Mouse (Mus musculus): ENCODE results near the gene Piga. TPM values are rescaled to one million over a fixed set of nuclear protein-coding genes. Genes with fewer than 3 reads are reported as not detected.

Piga gene
- total RNA-seq, 1 experiment from 2014 or later = 12.1 TPM

DNA sequence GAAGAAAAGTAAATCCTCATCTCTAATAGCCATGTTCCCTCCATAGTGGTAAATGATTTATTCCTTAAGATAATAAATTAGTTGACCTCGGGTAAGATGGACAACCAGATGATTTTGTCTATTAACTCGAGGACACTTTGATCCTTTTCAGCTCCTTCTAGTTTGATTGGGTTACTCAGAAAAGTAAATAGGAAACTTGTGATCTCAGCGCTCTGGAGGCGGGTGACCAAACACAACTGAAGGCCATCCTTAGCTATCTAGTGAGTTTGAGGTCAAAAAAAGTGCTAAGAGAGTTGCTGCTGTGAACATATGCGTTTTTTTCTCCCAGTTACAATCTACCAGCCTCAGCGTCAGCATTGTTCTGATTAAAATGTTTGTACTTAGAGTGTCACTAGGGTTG is 11.0 kb downstream of the Piga start:
- no peak for ATAC-seq (ENCODE audit: extremely low read depth, insufficient number of reproducible peaks, low FRiP score, poor library complexity, severe bottlenecking)

- no peak for ATAC-seq (ENCODE audit: extremely low read depth, insufficient number of reproducible peaks, low FRiP score, poor library complexity, severe bottlenecking)
Measured at GRCm38 (mm10) chrX:164431133-164431532, 11.5 kb downstream of the Piga start.

- ATAC-seq (ENCODE audit: extremely low read depth, insufficient number of reproducible peaks, low FRiP score, poor library complexity, severe bottlenecking) = no peak
Measured at GRCm38 (mm10) chrX:164431541-164431940, 12.0 kb downstream of the Piga start.

DNA sequence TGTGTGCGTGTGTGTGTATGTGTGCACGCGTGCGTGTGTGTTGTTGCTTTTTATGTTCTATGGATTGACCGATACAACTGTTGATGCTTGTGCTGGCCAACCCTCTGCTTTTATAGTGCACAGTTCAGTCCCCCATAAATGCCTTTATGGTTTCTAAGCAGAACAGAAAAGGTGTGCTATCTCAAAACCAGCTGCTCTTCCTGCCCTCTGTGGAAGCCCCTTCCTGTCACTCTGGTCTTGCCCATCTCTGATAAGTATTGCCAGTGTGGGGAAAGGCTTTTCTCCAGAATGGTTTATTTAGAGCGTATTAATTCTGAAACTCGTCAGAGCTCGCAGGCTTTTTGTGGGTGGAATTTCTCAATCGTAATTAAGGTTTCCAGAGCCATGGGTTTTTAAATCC is 13.1 kb downstream of the Piga start:
- no peak for ATAC-seq (ENCODE audit: extremely low read depth, insufficient number of reproducible peaks, low FRiP score, poor library complexity, severe bottlenecking)

- no peak for ATAC-seq (ENCODE audit: extremely low read depth, insufficient number of reproducible peaks, low FRiP score, poor library complexity, severe bottlenecking)
Measured at GRCm38 (mm10) chrX:164436709-164437108, 17.1 kb downstream of the Piga start, which contains the start of gene Asb11. Gene Asb11 (plus strand): TSS chrX:164436994.

- no peak for ATAC-seq (ENCODE audit: extremely low read depth, insufficient number of reproducible peaks, low FRiP score, poor library complexity, severe bottlenecking)
Measured at GRCm38 (mm10) chrX:164439462-164439861, 19.9 kb downstream of the Piga start.

DNA sequence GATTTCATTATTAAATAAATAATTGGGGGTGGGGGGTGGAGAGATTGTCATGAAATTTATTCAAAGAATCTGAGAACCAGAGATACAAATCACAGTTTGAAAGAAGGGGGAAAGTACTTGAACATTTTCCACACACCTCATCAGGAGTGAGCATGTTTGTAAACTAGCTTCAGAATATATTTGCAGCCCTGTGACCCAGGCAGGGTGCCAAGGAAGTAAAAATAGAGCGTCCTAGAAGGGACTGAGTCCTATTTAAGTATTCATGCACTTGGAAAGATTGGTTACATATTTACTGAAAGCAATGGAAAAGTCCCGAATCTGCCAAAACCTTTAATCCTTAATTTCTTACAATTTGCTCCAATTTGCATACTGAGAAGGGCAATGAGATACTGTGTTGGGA is 20.6 kb downstream of the Piga start:
- ATAC-seq (ENCODE audit: extremely low read depth, insufficient number of reproducible peaks, low FRiP score, poor library complexity, severe bottlenecking) = no peak

DNA sequence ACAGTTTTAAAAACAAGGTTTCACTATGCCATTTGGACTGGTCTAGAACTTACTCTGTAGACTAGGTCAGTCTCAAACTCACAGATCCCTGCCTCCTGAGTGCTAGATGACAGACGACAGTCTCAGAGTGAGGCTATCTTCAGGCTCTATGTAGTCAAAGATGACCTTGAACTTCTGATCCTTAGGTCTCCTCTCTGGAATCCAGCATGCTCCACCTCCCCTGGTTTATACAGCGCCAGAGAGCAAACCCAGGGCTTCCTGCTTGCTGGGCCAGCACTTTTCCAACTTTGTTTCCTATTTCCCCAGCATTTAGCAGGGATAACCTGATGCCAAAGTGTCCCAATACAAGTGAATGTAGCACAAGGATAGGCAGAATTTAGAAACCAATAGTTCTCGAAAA is 21.1 kb downstream of the Piga start:
- ATAC-seq (ENCODE audit: extremely low read depth, insufficient number of reproducible peaks, low FRiP score, poor library complexity, severe bottlenecking) = no peak

GRCm38 (mm10) chrX:164441306-164441705 is 21.7 kb downstream of the Piga start:
- ATAC-seq (ENCODE audit: extremely low read depth, insufficient number of reproducible peaks, low FRiP score, poor library complexity, severe bottlenecking) = no peak

DNA sequence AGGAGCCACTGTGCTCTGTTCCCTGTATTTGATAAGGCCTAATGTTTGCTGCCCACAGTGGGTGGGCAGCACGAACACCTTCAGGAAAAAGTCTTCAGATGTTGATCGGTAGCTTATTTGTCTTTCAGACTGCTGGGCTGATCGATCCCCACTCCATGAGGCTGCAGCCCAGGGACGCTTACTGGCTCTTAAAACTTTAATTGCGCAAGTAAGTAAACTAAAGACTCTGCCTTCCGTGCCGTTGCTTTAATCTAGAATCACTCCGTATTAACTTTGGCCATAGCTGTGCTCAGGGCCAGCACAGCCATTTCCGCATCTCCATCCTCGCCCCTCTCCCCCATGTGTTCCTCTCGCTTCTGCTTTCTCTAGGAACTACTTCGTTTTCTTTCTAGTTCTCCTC is 26.0 kb downstream of the Piga start:
- ATAC-seq (ENCODE audit: extremely low read depth, insufficient number of reproducible peaks, low FRiP score, poor library complexity, severe bottlenecking) = no peak

GRCm38 (mm10) chrX:164446106-164446551 is 26.5 kb downstream of the Piga start:
- no peak for ATAC-seq (ENCODE audit: extremely low read depth, insufficient number of reproducible peaks, low FRiP score, poor library complexity, severe bottlenecking)

GRCm38 (mm10) chrX:164446835-164447681 is 27.5 kb downstream of the Piga start:
- no peak for ATAC-seq (ENCODE audit: extremely low read depth, insufficient number of reproducible peaks, low FRiP score, poor library complexity, severe bottlenecking)

GRCm38 (mm10) chrX:164447682-164448071 is 28.1 kb downstream of the Piga start:
- no peak for ATAC-seq (ENCODE audit: extremely low read depth, insufficient number of reproducible peaks, low FRiP score, poor library complexity, severe bottlenecking)

DNA sequence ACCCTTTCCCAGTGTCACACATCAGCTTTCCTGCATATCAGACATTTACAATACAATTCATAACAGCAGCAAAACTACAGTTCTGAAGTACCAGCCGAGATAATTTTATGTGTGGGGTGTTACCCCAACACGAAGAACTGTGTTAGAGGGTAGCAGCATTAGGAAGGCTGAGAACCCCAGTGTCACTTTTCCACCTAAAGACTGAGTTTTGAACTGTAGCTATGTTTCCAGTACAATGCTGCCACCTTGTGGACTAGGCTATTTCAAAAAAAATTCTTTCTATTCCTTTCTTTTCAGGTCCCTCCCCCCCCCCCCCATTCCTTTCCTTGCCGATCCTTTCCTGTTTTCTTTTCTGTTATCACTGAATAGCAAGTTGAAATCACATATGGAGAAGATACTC is 29.6 kb downstream of the Piga start:
- no peak for ATAC-seq (ENCODE audit: extremely low read depth, insufficient number of reproducible peaks, low FRiP score, poor library complexity, severe bottlenecking)

DNA sequence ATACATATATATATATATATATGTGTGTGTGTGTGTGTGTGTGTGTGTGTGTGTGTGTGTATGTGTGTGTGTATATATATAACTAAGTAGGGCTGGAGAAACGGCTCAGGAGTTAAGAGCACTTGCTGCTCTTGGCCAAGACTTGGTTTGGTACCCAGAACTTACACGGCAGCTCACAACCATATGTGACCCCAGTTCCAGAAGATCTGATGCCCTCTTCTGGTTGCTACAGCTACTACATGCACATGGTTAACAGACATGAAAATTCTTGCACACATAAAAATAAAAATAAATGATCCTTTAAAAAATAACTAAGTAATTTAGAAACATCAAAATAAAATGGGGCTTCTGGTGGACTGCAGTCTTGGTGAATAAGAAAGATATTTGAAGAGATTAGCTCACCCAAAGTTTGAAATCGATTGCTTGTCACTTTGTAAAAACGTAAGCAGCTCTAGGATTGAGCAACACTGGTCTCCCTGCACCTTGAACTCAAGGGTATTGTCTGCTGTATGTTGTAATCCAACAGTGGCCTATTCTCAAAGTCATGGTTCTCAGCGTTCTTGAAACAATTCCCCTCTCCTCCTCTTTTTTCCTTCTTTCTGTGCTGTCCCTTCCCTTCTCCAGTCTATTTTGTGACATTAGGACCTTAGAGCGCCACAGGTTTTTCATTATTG is 39.8 kb downstream of the Piga start:
- ATAC-seq (ENCODE audit: extremely low read depth, insufficient number of reproducible peaks, low FRiP score, poor library complexity, severe bottlenecking) = no peak

Other genes starting within 250 kb of the Piga start
- gene Bmx, start 161.6 kb upstream of the Piga start, total RNA-seq (2017) = 41.7 and 42.5 TPM in 2 replicates
- not detected in 2 replicates for gene Pir, start 150.4 kb upstream of the Piga start, total RNA-seq (2017)
- gene Vegfd, start 46.4 kb upstream of the Piga start, total RNA-seq (2017) = not detected in 2 replicates
- 0.49 and 1.4 TPM in 2 replicates for gene Asb11, start 17.2 kb downstream of the Piga start, total RNA-seq (2017)
- not detected in 2 replicates for gene Asb9, start 86.5 kb downstream of the Piga start, total RNA-seq (2017)

Data from neutrophil, adult 5-6 weeks (primary cell).